Mouse (Mus musculus) limb, embryonic 14.5 days (tissue): ENCODE data around the gene Tmed10. TPM values are rescaled to one million over a fixed set of nuclear protein-coding genes. Genes with fewer than 3 reads are reported as not detected.

Experiments
- ATAC-seq: fragments of 200-750 bp; cut with Nextera tagmentation; 2 replicates; pipeline ENCODE4 v1.8.0; 2017; ENCODE audit warnings: low read depth, moderate number of reproducible peaks, moderate TSS enrichment; ENCODE audit not compliant: low FRiP score
- DNase-seq: peaks from one replicate; pipeline ENCODE4 v3.0.0-alpha.2; 2015; ENCODE audit warnings: low spot score
- H3K27ac ChIP-seq: fragments of 300-500 bp; sonication (generic); replicated peaks from 2 replicates; pipeline ENCODE4 v1.5.1; 2014; ENCODE audit warnings: low read depth, mild to moderate bottlenecking, low read length, moderate library complexity, mixed read lengths
- H3K27me3 ChIP-seq: fragments of 300-500 bp; sonication (generic); 2 replicates; pipeline ENCODE4 v1.6.1; 2014; ENCODE audit warnings: low read length, mixed read lengths; ENCODE audit not compliant: control insufficient read depth, insufficient read depth
- H3K36me3 ChIP-seq: fragments of 300-500 bp; sonication (generic); 2 replicates; pipeline ENCODE4 v1.6.1; 2014; ENCODE audit warnings: mild to moderate bottlenecking, low read length, moderate library complexity, mixed read lengths; ENCODE audit not compliant: control insufficient read depth, insufficient read depth
- H3K4me1 ChIP-seq: fragments of 300-500 bp; sonication (generic); 2 replicates; pipeline ENCODE4 v1.6.1; 2014; ENCODE audit warnings: antibody characterized with exemption, low read length, mixed read lengths; ENCODE audit not compliant: control insufficient read depth, insufficient read depth
- H3K4me2 ChIP-seq: fragments of 300-500 bp; sonication (generic); replicated peaks from 2 replicates; pipeline ENCODE4 v1.6.1; 2014; ENCODE audit warnings: low read depth, mild to moderate bottlenecking, low read length, moderate library complexity; ENCODE audit not compliant: severe bottlenecking
- H3K4me3 ChIP-seq: fragments of 300-500 bp; sonication (generic); replicated peaks from 2 replicates; pipeline ENCODE4 v1.5.1; 2014; ENCODE audit warnings: low read length
- H3K9ac ChIP-seq: fragments of 300-500 bp; sonication (generic); 2 replicates; pipeline ENCODE4 v1.6.1; 2014; ENCODE audit warnings: mild to moderate bottlenecking, low read depth, low read length, moderate library complexity; ENCODE audit not compliant: severe bottlenecking
- H3K9me3 ChIP-seq: fragments of 300-500 bp; sonication (generic); 2 replicates; pipeline ENCODE4 v1.6.1; 2016; ENCODE audit warnings: low read length; ENCODE audit not compliant: control insufficient read depth
- POLR2A ChIP-seq: fragments of 200-500 bp; IDR thresholded peaks from 2 replicates; pipeline ENCODE4 v1.8.0; 2012; ENCODE audit warnings: inconsistent platforms, mild to moderate bottlenecking, moderate library complexity, borderline replicate concordance; ENCODE audit not compliant: insufficient read depth, insufficient read length; ENCODE audit errors: extremely low read depth
- WGBS: fragments of 180-500 bp; shearing (Covaris S2); extraction: QIAGEN DNeasy Blood & Tissue Kit; methylation state at CpG from one replicate; pipeline ENCODE4 v1.1.7; 2014; 5-methylcytosine and 5-hydroxymethylcytosine counted together
- polyA plus RNA-seq, 2 experiments: library from polyadenylated mRNA; depleted of rRNA in 1 of 2; stranded (reverse) in 1 of 2; unstranded in 1 of 2; fragments of >200 nt; fragmentation: Nextera tagmentation in 1 of 2; extraction: Ambion mirVana in 1 of 2; gene quantifications; 2 replicates each; pipeline versions ENCODE4 v1.2.1 to v1.2.3; 2012 to 2014

Tmed10 gene
- polyA plus RNA-seq, 2 experiments: 222 to 394 TPM

DNA sequence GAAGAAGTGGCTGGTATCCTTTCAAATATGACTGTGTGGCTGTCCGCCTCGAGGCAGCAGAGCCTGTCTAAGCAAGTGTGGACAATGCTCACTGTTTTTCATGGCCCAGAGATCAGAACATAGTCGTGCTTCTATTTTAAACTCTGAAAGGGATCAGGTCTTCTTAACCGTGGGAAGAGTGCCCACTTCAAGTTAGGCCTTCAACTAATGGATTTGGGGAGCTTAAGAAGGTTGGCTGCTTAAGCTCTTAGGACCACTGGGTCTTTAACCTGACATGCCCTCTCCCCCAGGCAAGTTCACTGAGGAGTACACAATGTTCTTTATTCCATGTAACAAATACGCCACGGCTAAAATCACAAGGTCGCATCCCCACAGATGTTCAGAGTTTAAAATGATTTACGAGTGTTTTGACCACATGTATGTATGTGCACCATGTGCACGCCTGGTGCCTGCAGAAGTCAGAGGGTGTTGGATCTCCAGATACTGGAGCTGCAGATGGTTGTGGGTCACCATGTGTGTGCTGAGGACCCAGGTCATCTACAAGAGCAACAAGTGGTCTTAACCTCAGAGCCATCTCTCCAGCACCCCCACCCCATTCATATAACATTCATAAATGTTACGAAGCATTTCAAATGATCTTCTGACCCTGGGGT lies 77.2 kb downstream of the Tmed10 start:
- Histone ChIP-seq H3K4me3 (no peak overlapping the region), H3K4me1 (peaks cover 27% of the 10 kb centered on the region), H3K9me3 (peaks cover 9% of the 10 kb centered on the region), H3K27me3 (no peaks in the 10 kb centered on the region), H3K36me3 (peaks cover 29% of the 10 kb centered on the region), H3K9ac (no peak overlapping the region), H3K4me2 (no peak overlapping the region), H3K27ac (peak overlapping the region; percentile 9; the same call in 1 of the 2 replicates)
- ATAC-seq (no peak), DNase-seq (no peak)
- no peak for TF ChIP-seq POLR2A
- 53% methylated on average over 10 of the region's 10 CpGs for WGBS

- Histone ChIP-seq H3K4me1 (peaks cover 27% of the 10 kb centered on the region), H3K4me2 (no peak overlapping the region), H3K36me3 (peaks cover 24% of the 10 kb centered on the region), H3K4me3 (no peak overlapping the region), H3K27me3 (no peaks in the 10 kb centered on the region), H3K9me3 (peaks cover 9% of the 10 kb centered on the region), H3K27ac (no peak overlapping the region), H3K9ac (no peak overlapping the region)
- TF ChIP-seq POLR2A: no peak
- 50% methylated on average over 5 of the region's 5 CpGs for WGBS
- peak; percentile 27; the same call in 1 of the 2 replicates for ATAC-seq
- DNase-seq: no peak
These were observed 77.7 kb downstream of the Tmed10 start for GRCm38 (mm10) chr12:85296915-85297314.

DNA sequence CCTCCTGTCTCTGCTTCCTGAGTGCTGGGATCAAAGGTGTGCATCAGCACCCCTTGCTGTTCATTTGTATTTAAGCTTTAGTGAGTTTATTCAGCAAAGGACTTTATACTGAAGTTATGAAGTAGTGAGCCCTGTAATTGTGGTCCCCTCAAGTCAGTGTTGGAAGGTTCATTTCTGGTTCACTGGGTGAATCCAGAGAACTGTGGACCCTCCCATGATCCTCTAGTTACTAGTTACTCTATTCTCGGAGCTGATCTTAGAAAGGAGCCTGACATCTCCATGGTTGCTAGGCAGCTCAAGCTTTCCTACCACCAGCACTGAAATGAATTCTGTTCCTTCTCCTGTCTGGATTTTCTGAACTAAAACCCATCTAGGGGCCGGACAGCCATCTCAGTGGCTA lies 79.1 kb downstream of the Tmed10 start:
- Histone ChIP-seq H3K9me3 (peaks cover 9% of the 10 kb centered on the region), H3K9ac (no peak overlapping the region), H3K27me3 (no peaks in the 10 kb centered on the region), H3K4me3 (no peak overlapping the region), H3K4me1 (peaks cover 27% of the 10 kb centered on the region), H3K27ac (no peak overlapping the region), H3K36me3 (peaks cover 10% of the 10 kb centered on the region), H3K4me2 (no peak overlapping the region)
- 94% methylated on average over 2 of the region's 2 CpGs for WGBS
- ATAC-seq (no peak), DNase-seq (no peak)
- TF ChIP-seq POLR2A: no peak

DNA sequence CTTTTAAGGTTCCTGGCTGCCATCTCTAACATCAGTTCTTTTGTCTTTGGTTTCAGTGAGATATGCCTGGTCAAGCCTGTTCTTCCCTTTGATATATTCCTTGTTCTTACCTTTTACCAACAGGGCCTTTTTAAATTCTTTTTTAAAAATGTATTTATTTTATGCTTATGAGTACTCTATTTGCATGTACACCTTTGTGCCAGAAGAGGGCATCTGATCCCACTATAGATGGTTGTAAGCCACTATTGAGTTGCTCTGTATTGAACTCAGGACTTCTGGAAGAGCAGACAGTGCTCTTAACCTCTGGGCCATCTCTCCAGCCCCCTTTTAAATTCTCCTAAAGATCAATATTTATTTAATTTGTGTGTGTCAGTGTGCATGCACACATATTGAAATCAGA lies 81.7 kb downstream of the Tmed10 start:
- H3K4me3 ChIP-seq: no peak overlapping the region
- peaks cover 16% of the 10 kb centered on the region for H3K4me1 ChIP-seq
- no peak overlapping the region for H3K4me2 ChIP-seq
- ATAC-seq: no peak
- no peak overlapping the region for H3K27ac ChIP-seq
- H3K9me3 ChIP-seq: peaks cover 9% of the 10 kb centered on the region
- no peaks in the 10 kb centered on the region for H3K36me3 ChIP-seq
- no peak overlapping the region for H3K9ac ChIP-seq
- no peak for TF ChIP-seq POLR2A
- no peaks in the 10 kb centered on the region for H3K27me3 ChIP-seq
- no peak for DNase-seq

DNA sequence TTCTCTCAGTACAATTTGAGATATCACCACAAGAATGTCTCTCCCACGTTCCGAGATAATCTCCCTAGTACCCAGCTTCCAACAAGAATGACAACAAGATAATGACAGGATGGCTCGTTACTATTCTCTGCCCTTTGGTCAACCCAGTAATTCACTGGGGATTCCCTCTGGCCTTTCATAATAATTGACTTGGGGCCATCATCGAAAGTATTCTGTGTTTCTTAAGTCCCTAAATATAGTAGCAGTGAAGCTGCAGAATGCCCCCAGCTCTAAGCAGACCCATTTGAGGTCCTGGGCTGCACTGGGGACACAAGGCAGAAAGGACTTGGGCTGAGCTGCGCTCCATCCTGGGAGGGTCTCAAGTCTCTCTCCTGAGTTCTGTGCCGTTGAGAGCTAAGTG lies 82.4 kb downstream of the Tmed10 start:
- no peak for DNase-seq
- H3K9ac ChIP-seq: no peak overlapping the region
- H3K27me3 ChIP-seq: no peaks in the 10 kb centered on the region
- WGBS: 79% methylated on average over 6 of the region's 6 CpGs
- ATAC-seq: no peak
- H3K4me2 ChIP-seq: no peak overlapping the region
- TF ChIP-seq POLR2A: no peak
- H3K4me1 ChIP-seq: peaks cover 10% of the 10 kb centered on the region
- no peak overlapping the region for H3K27ac ChIP-seq
- H3K9me3 ChIP-seq: peaks cover 9% of the 10 kb centered on the region
- no peak overlapping the region for H3K4me3 ChIP-seq
- H3K36me3 ChIP-seq: no peaks in the 10 kb centered on the region
